ENCODE assay signal across 20 mouse cellular contexts in genomic region chr7:63943946-63944345, GRCm38 (mm10). TPM values are rescaled to one million over a fixed set of nuclear protein-coding genes. Genes with fewer than 3 reads are reported as not detected.
DNase-seq lines count a peak whose midpoint lies in the region; ATAC-seq and TF ChIP-seq lines count a peak whose summit lies in the region.
"Had no signal": no experiment of that assay in that cellular context is flagged by ENCODE, and none has a peak within 500 bp of the region (broad histone marks: within the 10 kb centered on the region; RNA-seq: fewer than 3 reads in every experiment).

No protein-coding gene starts in this region.

- ATAC-seq in hindbrain, embryonic 13.5 days (ENCODE audit: low FRiP score): no peak
- ATAC-seq in hindbrain, embryonic 14.5 days (ENCODE audit: low FRiP score): no peak
- ATAC-seq in activated CD4-positive, CD25-positive, alpha-beta regulatory T cell, adult 4 months: peak; percentile 16
- ATAC-seq: forebrain, embryonic 15.5 days; intestine, postnatal 0 days had no signal

- no peak overlapping the region for H3K27ac ChIP-seq in hindbrain, embryonic 13.5 days
- H3K27ac ChIP-seq in hindbrain, embryonic 14.5 days: no peak overlapping the region
- H3K27ac ChIP-seq in cerebellum, adult 2 months (ENCODE audit: insufficient read depth, low read length): no peak overlapping the region
- H3K27ac ChIP-seq: embryonic facial prominence, embryonic 12.5 days; forebrain, embryonic 15.5 days; heart, embryonic 15.5 days had no signal

- H3K36me3 ChIP-seq in hindbrain, embryonic 13.5 days: no peaks in the 10 kb centered on the region
- no peaks in the 10 kb centered on the region for H3K36me3 ChIP-seq in hindbrain, embryonic 14.5 days (replicated peaks; ENCODE audit: control insufficient read depth, insufficient read depth)
- H3K36me3 ChIP-seq: embryonic facial prominence, embryonic 12.5 days; forebrain, embryonic 15.5 days; heart, embryonic 15.5 days had no signal

- H3K9me3 ChIP-seq in hindbrain, embryonic 13.5 days: no peaks in the 10 kb centered on the region
- H3K9me3 ChIP-seq in hindbrain, embryonic 14.5 days (ENCODE audit: control insufficient read depth, low read length): no peaks in the 10 kb centered on the region
- H3K9me3 ChIP-seq: embryonic facial prominence, embryonic 12.5 days; forebrain, embryonic 15.5 days; heart, embryonic 15.5 days had no signal

- TF ChIP-seq POLR2A in cerebellum, adult 2 months (IDR thresholded peaks at IDR 0.05; ENCODE audit: borderline replicate concordance, insufficient read depth, low read length): no peak

- H3K4me1 ChIP-seq in hindbrain, embryonic 13.5 days (replicated peaks): peaks cover 9% of the 10 kb centered on the region
- 0 out of 2 replicates have a peak, but pooled peaks cover 5% of the 10 kb centered on the region for H3K4me1 ChIP-seq in hindbrain, embryonic 14.5 days (replicated peaks; ENCODE audit: control insufficient read depth, insufficient read depth, low read length)
- H3K4me1 ChIP-seq in cerebellum, adult 2 months (ENCODE audit: control insufficient read depth, insufficient read depth, low read length): peaks cover 5% of the 10 kb centered on the region; the same call in 1 of the 2 replicates

- 49% methylated on average over 2 of the region's 2 CpGs for WGBS in hindbrain, embryonic 13.5 days
- WGBS in hindbrain, embryonic 14.5 days: 36% methylated on average over 2 of the region's 2 CpGs
- 46% methylated on average over 2 of the region's 2 CpGs for WGBS in cerebellum, adult 2 months

- no peak for TF ChIP-seq CTCF in cerebellum, adult 2 months (IDR thresholded peaks at IDR 0.05; ENCODE audit: borderline replicate concordance, insufficient read depth, low read depth, low read length)

- H3K9ac ChIP-seq in hindbrain, embryonic 13.5 days: peak overlapping the region; percentile 49; the same call in 1 of the 2 replicates
- no peak overlapping the region for H3K9ac ChIP-seq in hindbrain, embryonic 14.5 days
- H3K9ac ChIP-seq: embryonic facial prominence, embryonic 12.5 days; forebrain, embryonic 15.5 days; heart, embryonic 15.5 days had no signal

- no peak overlapping the region for H3K4me2 ChIP-seq in hindbrain, embryonic 13.5 days
- no peak overlapping the region for H3K4me2 ChIP-seq in hindbrain, embryonic 14.5 days (replicated peaks)
- H3K4me2 ChIP-seq: embryonic facial prominence, embryonic 12.5 days; forebrain, embryonic 15.5 days; heart, embryonic 11.5 days; heart, embryonic 15.5 days had no signal

- no peak overlapping the region for H3K4me3 ChIP-seq in hindbrain, embryonic 13.5 days
- H3K4me3 ChIP-seq in hindbrain, embryonic 14.5 days (replicated peaks; ENCODE audit: low read length): no peak overlapping the region
- no peak overlapping the region for H3K4me3 ChIP-seq in cerebellum, adult 2 months (replicated peaks; ENCODE audit: insufficient read depth, low read depth, low read length)
- H3K4me3 ChIP-seq: embryonic facial prominence, embryonic 12.5 days; forebrain, embryonic 15.5 days; heart, embryonic 15.5 days had no signal

- DNase-seq in hindbrain, embryonic 14.5 days (ENCODE audit: low spot score): no peak
- DNase-seq in CD4-positive helper T cell, adult 2 months (ENCODE audit: low read depth, low spot score): peak; percentile 52
- DNase-seq in right cerebral cortex, postnatal 36 days (ENCODE audit: low spot score in 2 of 2): no peak
- DNase-seq in cerebellum, adult 2 months: no peak
- DNase-seq: adrenal gland, adult 8-10 months; adrenal gland, postnatal 36 days; cerebellum, adult 8-10 months; cerebellum, postnatal 25 days; gastrocnemius, postnatal 36 days; heart, adult 18-20 months; heart, postnatal 14 days had no signal

- no peaks in the 10 kb centered on the region; the same call in 1 of the 2 replicates for H3K27me3 ChIP-seq in hindbrain, embryonic 13.5 days
- no peaks in the 10 kb centered on the region for H3K27me3 ChIP-seq in hindbrain, embryonic 14.5 days (ENCODE audit: control insufficient read depth, insufficient read depth, low read length)
- no peaks in the 10 kb centered on the region for H3K27me3 ChIP-seq in cerebellum, adult 2 months (ENCODE audit: control insufficient read depth, insufficient read depth, low read length)
- H3K27me3 ChIP-seq: embryonic facial prominence, embryonic 12.5 days; forebrain, embryonic 15.5 days; heart, embryonic 15.5 days had no signal

RNA-seq across cellular contexts. Expression of gene Klf13, which starts 5.2 kb away (rescaled TPM):
- polyA plus RNA-seq in hindbrain, embryonic 13.5 days (2015; fragmentation: Nextera tagmentation; extraction: Ambion mirVana): 25.7 and 26.9 TPM in 2 replicates
- polyA plus RNA-seq in hindbrain, embryonic 14.5 days (2014; fragmentation: Nextera tagmentation; extraction: Ambion mirVana): 25.2 and 25.4 TPM in 2 replicates
- polyA plus RNA-seq in activated CD4-positive, CD25-positive, alpha-beta regulatory T cell, adult 4 months (2017; shearing (Covaris generic)): 100 to 1,000 TPM; 153 to 178 TPM
- 60.8 and 68.9 TPM in 2 replicates for polyA plus RNA-seq in cerebellum, adult 2 months (2012; rRNA removed)

RNA-seq across cellular contexts. Expression of gene E030018B13Rik, which starts 27.3 kb away (rescaled TPM):
- 0.19 TPM in 1 of 2 replicates, not detected in the other for polyA plus RNA-seq in hindbrain, embryonic 13.5 days (2015; fragmentation: Nextera tagmentation; extraction: Ambion mirVana)
- not detected in 2 replicates for polyA plus RNA-seq in hindbrain, embryonic 14.5 days (2014; fragmentation: Nextera tagmentation; extraction: Ambion mirVana)
- under 1 TPM in 1 of 2 experiments, not detected in 1; 0.56 TPM for polyA plus RNA-seq in activated CD4-positive, CD25-positive, alpha-beta regulatory T cell, adult 4 months (2017; shearing (Covaris generic))
- not detected in 2 replicates for polyA plus RNA-seq in cerebellum, adult 2 months (2012; rRNA removed)
- polyA plus RNA-seq: cortical plate, adult 2 months; embryonic facial prominence, embryonic 12.5 days; forebrain, embryonic 11.5 days; heart, embryonic 11.5 days; intestine, postnatal 0 days had no signal
